Mouse (Mus musculus): Measurements from ENCODE around the gene 4933434E20Rik.

The 4933434E20Rik gene

DNA sequence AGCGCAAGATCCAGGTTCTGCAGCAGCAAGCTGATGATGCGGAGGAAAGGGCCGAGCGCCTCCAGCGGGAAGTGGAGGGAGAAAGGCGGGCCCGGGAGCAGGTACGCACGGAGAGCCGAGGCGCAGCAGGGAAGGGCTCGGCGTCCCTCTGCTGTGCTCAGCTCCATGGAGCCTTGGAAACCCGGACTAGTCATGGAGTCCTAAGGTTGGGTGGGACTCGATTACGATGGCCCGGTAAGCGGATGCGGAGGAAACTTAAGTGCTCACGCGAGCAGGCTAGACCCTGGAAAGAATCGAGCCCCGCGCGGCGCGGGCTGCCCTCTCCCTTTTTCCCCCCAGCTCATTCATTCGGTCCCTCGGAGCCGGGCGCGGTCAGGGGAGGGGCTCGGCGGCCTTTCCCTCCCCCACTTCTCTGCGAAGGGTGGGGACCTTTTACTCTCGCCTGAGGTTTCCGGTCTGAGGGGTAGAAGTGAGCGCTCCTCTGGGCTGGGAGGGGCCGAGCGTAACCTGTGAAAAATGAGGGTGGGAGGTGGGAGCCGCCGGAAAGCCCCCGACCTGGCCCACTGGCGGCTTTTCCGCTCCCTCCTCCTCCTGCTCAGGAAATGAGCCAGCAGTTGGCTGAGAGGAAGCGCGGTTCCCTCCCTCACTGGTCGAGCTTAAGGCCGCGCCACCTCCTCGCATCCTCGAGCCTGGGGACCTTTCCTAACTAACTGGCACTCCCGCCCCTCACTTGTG lies 28.5 kb downstream of the 4933434E20Rik start:
- peak; percentile 84 for DNase-seq (ENCODE audit: extremely low read depth, insufficient read length, low spot score)

DNA sequence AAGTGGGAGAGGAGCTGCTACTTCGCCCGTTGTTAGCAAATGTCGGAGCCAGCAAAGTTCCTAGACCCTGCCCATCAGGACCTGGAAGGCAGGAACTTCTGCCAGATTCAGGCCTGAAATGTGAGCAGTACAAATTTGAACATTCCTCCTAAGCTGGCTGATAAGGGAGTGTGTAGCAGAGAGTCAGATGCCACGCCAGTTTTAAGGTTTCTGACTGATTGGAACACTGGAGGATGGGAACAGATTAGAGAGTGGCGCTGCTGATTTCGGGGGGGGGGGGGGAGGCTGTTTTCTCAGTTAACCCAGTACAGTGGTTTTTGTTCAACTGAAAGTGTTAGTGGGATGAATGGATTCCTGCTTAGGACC lies 29.0 kb downstream of the 4933434E20Rik start:
- no peak for DNase-seq (ENCODE audit: extremely low read depth, insufficient read length, low spot score)

DNA sequence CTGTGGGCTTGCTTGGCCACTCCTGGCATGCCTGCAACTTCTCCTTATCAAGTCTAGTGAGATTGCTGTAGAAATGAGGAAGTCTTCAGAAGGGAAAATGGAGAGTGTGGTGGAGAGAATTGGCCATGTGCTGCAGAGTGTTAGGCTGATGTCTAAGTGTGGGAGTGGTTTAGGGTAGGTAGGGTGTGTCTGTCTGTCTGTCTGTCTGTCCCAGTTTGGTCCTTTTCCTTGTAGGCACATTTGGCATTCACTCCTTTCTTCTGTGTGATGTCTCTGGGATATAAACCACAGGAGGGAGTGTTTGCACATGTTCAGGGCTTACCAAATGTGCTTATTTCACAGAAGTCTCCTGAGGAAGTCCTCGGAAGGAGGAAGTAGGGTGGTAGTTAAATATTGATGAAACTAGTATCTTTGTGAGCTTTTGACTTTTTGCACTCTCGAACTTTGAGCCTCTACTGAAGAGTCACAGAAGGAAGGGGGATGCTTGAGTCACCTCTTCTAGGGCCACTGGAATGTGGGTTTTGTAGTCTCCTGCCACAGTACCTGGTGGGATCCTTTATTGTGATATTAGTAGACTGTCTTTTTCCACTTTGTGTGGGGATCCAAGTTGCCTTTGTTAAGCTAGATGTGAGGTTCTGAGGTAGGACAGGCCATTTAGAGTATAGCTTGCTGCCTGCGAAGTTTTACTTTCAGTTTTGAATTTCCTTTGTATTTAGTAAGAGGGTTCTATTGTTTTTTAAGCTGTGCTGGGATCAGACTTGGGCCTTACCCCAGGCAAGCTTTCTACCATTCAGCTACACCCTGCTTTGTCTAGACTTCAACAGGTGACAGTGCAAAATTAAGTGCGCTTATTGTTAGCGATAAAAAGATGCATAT lies 30.2 kb downstream of the 4933434E20Rik start:
- DNase-seq (ENCODE audit: extremely low read depth, insufficient read length, low spot score) = peak; percentile 30

DNA sequence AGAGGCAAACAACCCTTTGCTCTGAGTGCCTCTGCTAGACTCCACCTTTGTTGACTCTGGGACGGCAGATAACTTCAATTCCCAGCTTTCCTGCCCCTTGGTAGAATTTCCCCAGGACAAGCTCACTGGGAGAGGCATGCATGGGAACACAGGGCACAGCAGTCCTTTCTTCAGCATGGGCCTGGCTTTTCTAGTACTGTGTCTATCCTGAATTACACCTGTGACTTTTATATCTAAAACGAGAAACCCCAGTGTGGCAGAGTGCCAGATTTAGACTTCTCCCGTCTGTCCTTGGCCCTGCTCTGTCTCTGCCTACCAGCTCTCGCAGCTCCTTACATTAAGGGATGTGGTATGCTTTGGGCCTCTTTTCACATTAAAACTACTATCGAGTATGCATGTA lies 31.6 kb downstream of the 4933434E20Rik start:
- no peak for DNase-seq (ENCODE audit: extremely low read depth, insufficient read length, low spot score)

DNA sequence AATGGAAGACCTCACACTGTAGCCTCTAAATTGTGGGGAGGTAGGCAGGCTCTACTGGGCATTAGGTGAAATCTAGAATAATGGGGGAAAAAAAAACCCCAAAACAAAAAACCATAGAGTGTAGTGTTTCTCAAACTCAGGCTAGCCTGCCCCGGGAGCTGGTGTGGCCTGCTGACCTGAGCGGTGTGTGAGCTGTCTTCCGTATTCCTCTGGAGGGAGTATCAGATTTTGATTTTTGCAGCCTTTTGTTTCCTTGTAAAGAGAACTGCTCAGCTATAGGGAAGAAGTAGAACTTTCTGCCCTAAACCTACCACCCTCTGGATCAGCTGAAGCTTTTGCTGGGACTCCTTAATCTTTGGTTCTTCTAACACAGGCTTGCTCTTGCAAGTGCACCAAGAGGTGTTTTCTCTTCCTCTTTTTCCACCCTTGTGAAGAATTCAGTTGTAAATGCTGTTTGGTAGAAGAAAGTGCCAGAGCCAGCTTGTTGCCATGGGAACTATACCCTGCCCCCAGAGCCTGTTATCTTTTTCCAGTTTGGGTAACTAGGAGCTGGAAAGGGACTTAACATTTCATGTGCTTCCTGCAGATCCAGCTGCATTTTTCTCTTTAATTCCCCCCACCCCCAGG lies 32.4 kb downstream of the 4933434E20Rik start:
- DNase-seq (ENCODE audit: extremely low read depth, insufficient read length, low spot score) = no peak

DNA sequence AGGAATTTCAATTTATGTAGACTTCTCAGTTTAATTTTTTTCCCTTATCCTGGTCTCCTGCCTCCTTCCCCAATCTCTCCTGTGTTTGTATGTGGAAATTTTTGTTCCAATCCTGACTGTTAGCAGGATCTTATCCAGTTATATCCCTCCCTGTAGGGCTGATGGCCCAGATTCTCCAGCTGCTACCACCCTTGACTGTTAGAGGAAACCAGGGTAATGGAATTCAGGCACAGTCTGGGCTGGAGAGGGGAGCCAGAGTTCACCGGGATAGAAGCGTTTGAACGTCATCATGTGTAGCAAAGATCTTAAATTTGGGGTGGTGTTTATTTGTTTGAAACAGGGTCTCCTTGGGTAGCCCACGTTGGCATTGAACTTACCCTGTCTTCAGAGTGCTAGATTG lies 33.4 kb downstream of the 4933434E20Rik start:
- no peak for DNase-seq (ENCODE audit: extremely low read depth, insufficient read length, low spot score)

DNA sequence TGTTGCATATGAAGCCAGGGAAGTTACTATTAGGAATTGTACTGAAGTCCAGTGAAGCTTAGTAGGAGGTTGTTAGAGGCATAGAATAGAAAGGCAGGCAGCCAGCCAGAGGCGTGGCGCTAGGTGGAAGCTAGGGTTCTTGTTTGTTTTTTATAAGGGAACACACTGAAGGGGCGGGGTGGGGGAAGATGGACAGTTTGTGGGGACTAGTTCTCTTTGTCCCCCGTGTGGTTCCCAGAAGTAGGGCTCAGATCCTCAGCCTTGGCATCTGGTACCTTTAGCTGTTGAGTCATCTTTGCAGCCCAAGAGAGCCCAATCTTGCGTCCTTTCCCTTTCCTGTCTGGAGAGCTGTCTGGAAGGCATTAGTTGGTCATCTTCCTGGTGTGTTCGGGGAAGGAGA lies 33.8 kb downstream of the 4933434E20Rik start:
- peak; percentile 44 for DNase-seq (ENCODE audit: extremely low read depth, insufficient read length, low spot score)

DNA sequence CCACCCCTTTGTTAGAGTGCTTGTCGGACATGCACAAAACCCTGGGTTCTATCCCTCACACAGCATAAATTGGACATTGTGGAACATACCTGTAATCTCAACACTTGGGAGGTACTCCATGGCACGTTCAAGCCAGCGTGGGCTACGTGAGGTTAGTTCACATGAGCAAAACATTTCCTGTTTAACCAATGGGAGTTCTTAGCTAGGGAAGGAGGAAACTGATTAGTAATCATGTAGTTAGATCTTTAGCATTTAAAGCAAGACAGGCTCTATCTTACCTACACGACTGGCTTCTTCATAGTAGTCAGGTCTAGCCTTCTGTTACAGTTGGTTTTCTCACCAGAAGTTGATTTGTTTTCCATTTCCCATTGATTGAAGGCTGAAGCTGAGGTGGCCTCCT lies 34.6 kb downstream of the 4933434E20Rik start:
- DNase-seq (ENCODE audit: extremely low read depth, insufficient read length, low spot score) = no peak

DNA sequence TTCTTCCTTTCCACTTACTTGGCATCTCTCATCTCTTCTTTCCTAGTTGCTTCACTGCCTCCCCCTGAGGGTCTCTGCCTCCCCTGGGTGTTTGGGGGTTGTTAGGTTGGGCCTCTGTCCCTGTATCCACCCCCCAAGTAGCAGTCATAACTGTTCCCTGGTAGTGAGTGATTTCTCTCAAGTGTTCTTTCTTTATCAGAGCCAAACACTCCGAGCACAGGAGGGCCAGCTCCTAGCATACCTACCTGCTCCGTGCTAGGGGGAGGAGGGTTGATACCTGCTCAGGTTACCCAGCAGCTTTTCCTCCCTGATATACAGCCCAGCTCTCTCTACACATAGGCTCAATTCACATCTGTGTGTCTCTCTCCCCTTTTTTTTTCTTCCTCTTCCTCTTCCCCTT lies 37.2 kb downstream of the 4933434E20Rik start:
- no peak for DNase-seq (ENCODE audit: extremely low read depth, insufficient read length, low spot score)

DNA sequence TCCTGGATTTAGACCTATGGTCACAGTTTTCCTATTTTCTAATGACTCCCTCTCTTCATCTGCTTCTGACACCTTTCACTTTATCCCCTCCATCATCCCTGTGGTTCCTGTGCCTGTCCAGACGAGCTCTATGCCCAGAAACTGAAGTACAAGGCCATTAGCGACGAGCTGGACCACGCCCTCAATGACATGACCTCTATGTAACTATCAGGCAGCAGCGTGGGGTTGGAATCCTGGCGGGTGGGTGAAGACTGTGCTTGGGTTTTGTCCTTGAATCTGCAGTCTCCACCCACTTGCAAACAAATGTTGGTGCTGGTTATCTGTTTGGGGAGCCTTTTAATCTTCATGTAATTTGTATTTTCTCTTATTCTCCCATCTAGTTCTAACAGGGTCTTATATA lies 39.5 kb downstream of the 4933434E20Rik start:
- DNase-seq (ENCODE audit: extremely low read depth, insufficient read length, low spot score) = no peak

DNA sequence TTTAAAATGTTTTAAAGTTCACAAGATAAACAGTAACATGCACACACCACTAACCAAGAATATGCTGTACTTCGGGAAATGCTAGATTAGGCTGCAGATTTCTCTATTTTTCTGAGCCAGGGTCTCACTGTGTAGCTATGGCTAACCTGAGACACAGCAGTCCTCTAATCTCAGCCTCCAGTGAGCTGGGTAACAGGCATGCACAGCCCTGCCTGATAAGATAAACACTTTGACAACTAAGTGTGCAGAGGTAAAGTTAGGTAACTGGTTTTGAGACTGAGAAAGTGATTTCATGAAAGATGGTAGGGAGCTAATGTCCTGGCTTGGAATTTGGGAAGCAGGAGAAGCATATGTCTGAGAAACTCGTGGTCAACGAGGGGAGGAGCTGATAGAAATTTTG lies 43.0 kb downstream of the 4933434E20Rik start:
- no peak for DNase-seq (ENCODE audit: extremely low read depth, insufficient read length, low spot score)

DNA sequence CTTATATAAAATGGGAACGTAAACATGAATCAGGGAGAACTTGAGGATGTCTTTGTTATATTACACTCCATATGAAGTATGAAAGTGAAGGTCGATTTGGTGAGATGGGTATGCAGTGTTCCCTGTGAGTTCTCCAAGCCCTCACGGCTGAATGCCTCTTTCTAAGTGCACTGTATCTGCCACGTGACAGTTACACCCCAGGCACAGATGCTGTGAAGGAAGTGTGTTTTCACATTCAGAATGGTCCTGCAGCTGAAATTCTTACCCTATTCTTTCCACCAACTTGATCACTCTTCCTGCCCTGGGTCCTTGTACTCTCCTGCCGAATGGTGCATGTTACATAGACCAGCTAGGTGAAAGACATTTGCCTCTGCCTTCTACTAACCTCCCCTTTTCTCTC lies 46.5 kb downstream of the 4933434E20Rik start:
- no peak for DNase-seq (ENCODE audit: extremely low read depth, insufficient read length, low spot score)

DNA sequence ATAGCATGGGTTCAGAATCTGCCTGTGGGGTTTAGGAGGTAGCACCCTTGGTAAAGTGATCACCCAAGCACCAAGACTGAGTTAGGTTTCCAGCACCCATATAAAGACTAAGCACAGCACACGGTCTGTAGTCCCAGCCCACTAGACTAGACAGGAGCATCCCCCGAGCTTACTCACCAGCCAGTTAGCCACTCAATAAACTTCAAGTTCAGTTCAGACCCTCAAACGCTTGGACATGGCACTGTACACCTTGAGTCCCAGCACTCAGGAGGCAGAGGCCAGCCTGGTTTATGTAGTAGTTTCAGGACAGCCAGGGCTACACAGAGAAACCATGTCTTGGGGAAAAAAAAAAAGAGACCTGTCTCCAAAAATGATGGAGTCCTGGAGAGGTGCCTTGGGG lies 49.6 kb downstream of the 4933434E20Rik start:
- DNase-seq (ENCODE audit: extremely low read depth, insufficient read length, low spot score) = no peak

DNA sequence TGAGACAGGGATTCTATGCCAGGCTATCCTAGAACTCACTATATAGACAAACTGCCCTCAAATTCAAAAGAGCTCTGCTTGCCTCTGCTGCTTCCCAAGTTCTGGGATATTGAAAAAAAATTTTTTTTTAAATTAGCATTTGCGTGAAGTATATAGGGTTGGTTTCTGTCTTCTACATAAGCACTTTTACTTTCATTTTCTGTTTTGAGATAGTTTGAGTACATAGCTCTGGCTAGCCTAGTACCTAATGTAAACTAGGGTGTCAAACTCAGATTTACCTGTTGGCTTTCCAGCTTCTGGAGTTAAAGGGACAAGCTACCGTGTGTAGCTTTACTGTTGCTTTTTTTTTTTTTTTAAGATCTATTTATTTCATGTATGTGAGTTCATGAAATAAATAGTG lies 50.2 kb downstream of the 4933434E20Rik start:
- DNase-seq (ENCODE audit: extremely low read depth, insufficient read length, low spot score) = no peak

DNA sequence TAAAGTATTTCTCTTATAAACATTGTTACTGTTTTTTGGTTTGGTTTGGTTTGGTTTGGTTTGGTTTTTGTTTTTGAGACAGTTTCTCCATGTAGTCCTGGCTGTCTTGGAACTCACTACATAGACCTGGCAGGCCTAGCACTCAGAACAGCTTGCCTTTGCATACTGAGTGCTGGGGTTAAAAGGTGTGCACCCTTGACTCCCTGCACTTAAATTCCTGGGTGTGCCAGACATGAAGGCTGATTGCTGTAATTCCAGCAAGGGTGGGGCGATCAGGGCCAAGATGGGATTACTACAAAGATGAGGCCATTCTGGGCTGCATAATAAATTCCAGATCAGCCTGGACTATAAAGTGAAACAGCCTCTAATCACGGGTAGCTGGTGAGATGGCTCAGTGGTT lies 50.8 kb downstream of the 4933434E20Rik start:
- DNase-seq (ENCODE audit: extremely low read depth, insufficient read length, low spot score) = no peak

DNA sequence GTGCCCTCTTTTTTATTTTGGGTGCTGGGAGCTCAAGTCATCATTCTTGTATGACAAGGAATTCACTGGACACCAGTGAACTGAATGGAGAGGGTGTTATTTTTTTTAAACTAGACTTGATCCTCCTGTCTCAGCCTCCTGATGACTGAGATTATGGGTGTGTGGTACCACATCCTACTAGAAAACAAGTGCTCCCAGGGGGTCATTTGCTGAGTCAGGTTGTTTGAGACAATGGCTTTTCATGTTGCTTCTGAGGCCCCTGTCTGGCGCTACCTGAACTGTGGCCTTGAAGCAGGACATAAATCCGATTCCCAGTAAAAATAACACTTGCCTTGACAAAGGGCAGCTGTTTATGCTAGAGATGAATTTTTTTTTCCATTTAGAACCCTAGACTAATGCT lies 51.7 kb downstream of the 4933434E20Rik start:
- DNase-seq (ENCODE audit: extremely low read depth, insufficient read length, low spot score) = no peak

DNA sequence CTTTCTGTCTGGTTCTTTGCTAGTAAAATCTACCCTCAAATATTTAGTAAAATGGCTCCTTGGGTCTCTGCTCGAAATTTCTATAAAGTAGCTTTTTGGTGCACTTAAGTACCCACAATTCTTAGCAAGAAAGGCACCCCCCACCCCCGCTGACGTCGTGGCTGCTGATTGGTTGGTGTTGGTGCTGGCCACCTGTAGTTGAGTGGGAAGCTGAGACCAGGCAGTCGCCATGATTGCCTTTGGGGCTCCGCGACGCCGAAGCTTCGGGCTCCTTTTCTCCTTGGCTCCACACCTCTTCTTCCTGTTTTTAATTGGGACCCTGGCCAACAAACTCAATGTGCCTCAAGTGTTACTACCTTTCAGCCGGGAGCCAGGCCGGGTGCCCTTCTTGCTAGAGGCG lies 52.5 kb downstream of the 4933434E20Rik start, which contains the start of gene Nup210l:
Gene Nup210l (plus strand): TSS at position 195 of the 400 bp plus-strand sequence.
- DNase-seq (ENCODE audit: extremely low read depth, insufficient read length, low spot score) = peak; percentile 34

DNA sequence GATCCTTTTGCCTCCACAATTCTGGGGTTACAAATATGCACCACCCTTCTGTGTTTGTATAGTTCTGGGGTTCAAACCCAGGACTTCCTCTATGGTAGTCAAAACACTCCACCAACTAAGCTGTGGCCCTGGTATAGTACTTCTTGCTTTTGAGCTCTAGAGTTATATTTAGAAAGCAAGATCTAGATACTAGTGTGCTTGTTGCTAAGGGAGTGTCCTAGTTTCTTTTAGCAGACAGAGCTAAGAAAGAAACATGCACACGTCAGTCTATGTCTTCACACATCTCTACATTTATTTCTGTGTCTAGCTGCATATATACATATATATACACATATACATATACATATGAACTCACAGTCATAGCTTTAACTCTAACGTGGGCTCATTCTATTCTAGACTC lies 60.3 kb downstream of the 4933434E20Rik start:
- DNase-seq (ENCODE audit: extremely low read depth, insufficient read length, low spot score) = no peak

DNA sequence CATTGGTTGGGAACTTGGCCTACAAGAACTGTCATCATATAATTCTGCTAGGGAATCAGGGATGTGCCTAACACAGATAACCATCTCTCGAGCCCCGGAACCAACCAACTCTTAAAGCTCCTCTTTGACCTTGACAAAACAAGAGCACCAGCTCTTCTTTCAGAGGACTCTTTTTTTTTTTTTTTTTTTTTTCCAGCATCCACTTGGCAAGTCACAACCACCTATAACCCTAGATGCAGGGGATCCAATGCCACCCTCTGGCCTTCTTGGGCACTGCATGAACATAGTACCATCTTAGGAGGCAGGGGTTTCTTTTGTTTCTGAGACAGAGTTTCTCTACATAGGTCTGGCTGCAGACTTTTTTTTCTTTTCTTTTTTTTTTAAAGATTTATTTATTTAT lies 62.9 kb downstream of the 4933434E20Rik start:
- no peak for DNase-seq (ENCODE audit: extremely low read depth, insufficient read length, low spot score)

DNA sequence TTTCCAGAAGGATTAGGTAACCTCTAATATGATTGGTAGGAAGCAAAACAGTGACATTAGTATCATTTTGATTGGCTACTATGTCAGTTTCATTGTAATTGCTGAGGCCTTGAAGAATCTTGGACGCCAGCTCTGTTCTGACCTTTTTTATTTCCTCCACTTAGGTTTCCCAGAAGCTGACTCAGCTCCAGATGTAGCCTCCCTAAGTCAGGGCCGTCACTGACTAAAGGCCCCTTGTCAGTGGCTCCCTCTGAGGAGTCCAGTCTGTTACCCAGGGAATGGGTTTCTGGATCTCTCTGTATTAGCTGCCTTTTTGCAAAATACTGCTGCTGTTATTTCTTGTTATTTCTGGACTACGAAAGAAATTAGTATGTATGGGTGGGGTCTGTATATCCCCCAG lies 64.1 kb downstream of the 4933434E20Rik start:
- no peak for DNase-seq (ENCODE audit: extremely low read depth, insufficient read length, low spot score)
